Mouse (Mus musculus): ENCODE data around the gene Gm973.
"Not testable (repeated sequence)": the region's sequence is repeated elsewhere in the genome, so short reads cannot be mapped to it uniquely, and the experiment has no call there.

The Gm973 gene

DNA sequence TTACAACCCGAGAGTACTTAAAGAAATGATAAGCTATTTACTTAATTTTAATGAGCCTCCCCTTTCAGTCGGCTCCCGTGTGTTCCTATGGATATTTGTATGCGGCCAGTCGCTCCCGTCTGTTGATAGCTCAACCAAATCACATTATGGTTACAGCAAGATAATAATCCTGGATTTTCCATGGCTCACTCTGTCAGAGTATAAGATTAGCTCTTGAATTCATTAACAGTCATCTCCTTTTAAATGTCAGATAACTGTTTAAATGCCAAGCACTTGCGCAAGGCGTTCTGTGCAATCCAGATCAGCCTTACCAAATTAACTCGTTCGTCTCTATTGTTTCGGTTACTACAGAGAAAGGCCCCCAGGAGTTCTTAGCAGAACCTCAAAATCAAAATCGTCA, 76.8 kb downstream of the Gm973 start:
- no peak for DNase-seq

GRCm38 (mm10) chr1:59593622-59594035, 77.6 kb downstream of the Gm973 start:
- DNase-seq, result no peak

DNA sequence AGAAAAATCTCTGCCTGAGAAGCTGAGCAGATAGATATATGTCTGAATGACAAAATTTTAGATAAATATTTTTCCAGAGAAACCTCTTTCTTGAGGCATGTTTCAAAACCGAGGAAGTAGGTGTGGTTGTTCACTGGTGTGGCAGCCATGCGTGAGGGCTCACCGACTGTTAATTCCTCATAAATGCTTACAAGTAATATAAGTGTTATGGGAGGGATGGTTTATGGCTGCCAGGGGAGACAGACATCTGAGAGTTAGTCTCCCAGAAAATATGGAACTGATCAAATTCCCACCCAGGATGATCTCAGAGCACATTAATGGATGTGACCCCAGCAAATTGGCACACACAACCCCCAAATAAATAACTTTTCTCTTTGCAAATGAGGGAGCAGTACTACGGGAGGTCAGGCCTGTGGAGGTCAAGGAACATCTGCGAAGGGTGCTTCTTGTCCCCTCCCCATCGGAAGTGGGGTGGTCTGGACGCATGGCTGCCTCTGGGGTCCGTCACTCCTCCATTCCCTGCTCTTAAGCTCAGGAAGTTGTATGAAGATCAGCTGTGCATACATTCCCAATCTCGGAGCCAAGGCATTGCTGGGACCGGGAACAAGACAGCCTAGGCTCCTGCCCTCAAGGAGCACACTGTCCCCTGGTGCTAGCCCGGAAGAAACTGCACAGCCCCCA, 78.7 kb downstream of the Gm973 start:
- no peak for DNase-seq

DNA sequence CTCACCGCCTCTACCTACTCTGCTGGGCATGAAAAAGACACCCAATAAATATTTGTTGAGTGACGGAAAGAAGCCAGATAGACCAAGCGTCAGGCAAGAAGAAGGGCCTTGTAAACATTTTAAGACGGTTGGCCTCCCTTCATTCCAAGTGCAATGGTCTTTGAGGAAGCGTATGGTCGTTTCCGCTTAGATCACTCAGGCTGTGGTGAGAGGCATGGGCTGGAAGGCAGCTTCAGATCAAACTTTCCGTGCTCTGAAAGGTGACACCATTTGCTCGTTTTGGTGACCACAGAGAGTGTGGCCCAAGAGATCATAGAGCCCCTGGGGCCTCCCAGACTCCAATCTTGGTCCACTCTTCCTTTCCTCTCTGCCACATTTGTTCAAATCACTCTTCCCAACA, 79.5 kb downstream of the Gm973 start:
- no peak for DNase-seq

DNA sequence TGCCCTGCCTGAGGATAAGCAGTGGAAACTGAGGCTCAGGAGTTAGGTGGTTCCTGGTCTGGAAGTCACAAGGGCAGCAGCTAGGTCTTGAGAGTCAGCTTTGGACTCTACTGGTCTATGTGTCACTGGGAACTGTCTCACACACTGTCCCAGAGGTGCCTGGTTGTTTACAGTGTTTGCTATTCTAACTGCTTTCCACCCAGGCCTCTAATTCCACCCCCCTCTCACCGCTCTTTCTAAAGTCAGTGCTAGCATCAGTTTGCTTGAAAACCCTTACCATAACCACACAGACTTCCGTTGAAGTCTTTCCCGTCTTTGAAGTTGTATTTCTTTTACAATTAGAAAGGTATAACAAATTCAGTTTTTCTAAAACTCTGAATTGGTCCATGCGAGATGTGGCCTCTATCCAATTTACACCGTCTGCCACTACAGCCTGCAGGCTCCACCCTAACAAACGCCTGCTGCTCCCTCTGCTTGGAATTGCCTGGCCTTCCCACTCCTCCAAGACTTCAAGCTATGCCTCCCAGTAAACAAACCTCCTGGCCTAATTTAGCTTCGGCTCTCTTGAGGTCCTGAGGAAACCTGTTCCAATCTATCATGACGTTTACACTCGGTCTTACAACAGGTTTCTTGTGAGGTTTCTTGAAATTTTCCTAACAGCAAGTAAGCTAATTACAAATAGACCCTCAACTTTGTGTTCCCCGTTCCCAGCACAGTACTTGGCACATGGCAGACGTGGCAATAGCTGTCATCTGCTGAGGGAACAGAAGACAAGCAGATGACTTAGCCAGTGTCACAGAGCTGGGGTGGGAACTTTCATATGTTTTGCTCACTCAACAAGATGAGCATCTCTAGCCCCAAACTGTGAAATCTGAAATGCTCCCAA, 86.7 kb downstream of the Gm973 start:
- DNase-seq, result no peak

GRCm38 (mm10) chr1:59603417-59603712, 87.3 kb downstream of the Gm973 start:
- no peak for DNase-seq

GRCm38 (mm10) chr1:59603893-59604292, 87.8 kb downstream of the Gm973 start:
- DNase-seq, result no peak

DNA sequence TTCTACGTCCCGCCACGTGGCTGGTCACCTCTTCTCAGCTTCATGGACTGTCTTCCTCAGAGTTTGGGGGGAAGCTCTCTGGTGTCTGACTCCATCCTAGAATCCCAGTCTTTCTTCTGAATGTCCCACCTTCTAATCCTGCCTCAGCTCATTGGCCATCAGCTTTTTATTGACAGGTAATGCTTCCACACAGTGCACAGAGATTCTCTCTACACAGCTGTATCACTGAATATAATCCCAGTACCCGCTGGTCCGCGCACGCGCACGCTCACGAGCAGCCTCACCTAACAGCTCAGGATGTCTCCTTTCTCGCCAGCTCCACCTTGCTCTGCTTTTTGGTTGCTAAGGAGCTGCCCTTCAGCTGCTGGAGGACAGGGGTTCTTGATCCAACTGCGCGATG, 90.4 kb downstream of the Gm973 start:
- DNase-seq, result no peak

DNA sequence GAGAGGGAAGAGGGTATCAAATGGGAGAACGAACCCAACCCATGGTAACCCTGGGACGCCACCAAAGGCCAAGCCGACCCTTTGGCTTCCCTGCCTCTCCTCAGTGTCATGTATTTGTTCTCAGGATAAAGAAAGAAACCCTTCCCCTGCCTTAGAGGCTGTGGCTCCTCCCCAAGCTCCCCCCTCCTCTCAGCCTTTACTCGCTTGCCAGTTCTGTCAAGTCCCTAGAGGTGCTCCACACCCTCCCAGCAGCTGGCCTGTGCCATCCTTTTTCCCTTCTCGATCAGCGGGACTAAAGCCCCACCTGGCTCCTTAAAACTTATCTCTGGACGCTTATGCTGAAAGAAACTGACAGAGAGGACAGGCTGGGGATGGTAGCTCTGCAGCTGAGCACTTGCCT, 91.0 kb downstream of the Gm973 start:
- no peak for DNase-seq

DNA sequence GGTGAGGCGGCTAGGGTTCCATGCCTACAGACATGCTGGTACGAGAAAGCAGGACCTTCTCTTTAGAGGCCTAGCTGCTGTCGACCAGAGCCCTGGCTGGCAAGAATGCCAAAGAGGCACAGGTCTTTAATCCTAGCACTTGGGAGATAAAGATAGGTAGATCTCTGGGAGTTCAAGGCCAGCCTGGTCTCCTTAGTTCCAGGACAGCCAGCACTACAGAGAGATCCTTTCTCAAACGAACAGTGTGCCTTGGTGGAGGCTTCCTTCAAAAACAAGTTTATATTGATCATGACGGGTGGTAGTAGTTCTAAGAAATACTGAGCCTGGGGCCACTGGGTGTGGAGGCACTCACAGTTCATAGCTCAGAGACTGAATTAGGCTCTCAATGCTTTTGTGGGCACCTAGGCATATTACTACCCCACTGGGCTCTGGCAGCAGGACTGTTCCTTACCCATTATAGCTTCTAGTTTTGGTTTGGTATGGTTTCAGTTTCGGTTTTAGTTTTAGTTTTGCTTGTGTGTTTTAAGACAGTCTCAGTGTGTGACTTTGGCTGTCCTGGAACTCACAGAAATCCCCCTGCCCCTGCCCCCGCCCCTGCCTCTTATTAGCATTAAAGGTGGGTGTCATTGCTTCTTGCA, 92.2 kb downstream of the Gm973 start:
- peak; percentile 8 for DNase-seq

- no peak for DNase-seq
Observed at GRCm38 (mm10) chr1:59608920-59609319, 92.9 kb downstream of the Gm973 start.

DNA sequence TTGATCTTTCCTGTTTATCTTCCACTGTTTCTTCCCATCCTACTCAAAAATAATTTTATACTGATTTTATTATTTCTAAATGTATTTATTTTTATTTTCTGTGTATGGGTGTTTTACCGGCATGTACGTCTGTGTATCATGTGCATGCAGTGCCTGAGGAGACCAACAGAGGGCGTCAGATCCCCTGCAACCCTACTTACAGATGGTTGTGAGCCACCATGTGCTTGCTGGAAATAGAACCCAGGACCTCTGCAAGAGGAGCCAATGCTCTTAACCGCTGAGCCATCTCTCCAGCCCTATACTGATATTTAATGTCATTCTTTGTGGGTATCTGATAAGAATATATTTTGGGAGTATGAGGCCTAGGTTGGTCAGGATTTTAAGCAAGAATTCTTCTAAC, 93.4 kb downstream of the Gm973 start:
- DNase-seq, result no peak

DNA sequence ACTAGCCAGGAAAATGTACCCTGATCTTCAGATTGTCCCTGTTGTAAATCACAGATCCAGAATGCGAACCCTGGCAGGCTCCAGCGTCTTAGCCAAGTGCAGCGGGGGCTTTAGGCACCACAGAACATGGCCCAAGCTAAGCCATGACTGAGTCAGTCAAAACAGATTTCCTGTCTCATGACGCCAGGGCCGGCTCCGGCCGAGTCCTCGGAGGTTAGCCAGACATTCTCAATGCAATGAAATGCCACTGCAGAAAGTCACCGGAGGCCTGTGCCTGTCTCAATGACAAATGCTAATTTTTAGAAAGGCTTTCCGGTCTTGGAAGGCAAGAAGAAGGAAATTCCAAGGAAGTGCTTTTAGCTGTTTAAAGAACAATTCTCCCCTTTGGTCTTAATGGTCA, 93.8 kb downstream of the Gm973 start:
- DNase-seq, result peak; percentile 68

GRCm38 (mm10) chr1:59610929-59611328, 94.9 kb downstream of the Gm973 start:
- no peak for DNase-seq

- peak; percentile 61 for DNase-seq
Observed at GRCm38 (mm10) chr1:59613795-59614194, 97.7 kb downstream of the Gm973 start.

- DNase-seq, result no peak
Observed at GRCm38 (mm10) chr1:59615021-59615420, 99.0 kb downstream of the Gm973 start.

DNA sequence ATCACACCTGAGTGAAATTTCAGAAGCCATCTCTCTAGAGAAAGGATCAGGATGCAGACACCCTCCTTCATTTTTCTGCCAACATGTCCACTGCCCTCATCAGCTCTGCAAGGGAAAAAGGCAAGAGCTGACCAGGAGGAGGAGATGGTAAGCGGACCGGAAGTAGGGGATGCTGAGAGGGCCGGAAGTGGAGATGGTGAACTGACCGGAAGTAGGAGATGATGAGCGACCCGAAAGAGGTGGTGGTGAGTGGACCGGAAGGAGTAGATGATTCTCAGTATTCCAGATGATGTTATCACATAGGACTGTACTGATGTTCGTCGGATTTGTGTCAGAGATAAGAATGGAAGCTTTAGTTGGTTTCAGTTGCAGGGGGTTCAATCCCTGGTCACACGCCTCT, 103.1 kb downstream of the Gm973 start:
- no peak for DNase-seq

- peak; percentile 72 for DNase-seq
Observed at GRCm38 (mm10) chr1:59623325-59624017, 107.4 kb downstream of the Gm973 start.

DNA sequence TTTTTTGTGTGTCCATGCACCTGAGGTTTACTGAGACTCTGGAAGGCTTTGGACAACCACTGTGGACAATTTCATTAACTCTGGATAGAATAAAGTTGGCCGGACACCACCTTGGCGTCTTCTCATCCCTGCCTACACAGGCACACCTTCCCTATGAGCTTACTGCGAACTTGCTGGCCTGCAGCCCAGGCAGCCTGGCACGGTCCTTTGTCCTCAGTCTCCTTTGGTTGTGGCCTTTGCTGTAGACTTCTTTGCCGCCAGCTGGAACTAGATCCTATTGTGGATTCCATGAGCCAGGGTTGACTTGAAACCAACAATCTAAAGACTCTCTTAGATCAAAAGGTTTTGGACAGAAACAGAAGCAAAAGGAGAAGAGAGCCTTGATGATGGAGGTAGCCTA, 109.3 kb downstream of the Gm973 start:
- DNase-seq, result peak; percentile 18

GRCm38 (mm10) chr1:59629194-59629593, 113.1 kb downstream of the Gm973 start:
- no peak for DNase-seq

- not testable (repeated sequence) for DNase-seq
Observed at GRCm38 (mm10) chr1:59630356-59630755, 114.3 kb downstream of the Gm973 start.

DNA sequence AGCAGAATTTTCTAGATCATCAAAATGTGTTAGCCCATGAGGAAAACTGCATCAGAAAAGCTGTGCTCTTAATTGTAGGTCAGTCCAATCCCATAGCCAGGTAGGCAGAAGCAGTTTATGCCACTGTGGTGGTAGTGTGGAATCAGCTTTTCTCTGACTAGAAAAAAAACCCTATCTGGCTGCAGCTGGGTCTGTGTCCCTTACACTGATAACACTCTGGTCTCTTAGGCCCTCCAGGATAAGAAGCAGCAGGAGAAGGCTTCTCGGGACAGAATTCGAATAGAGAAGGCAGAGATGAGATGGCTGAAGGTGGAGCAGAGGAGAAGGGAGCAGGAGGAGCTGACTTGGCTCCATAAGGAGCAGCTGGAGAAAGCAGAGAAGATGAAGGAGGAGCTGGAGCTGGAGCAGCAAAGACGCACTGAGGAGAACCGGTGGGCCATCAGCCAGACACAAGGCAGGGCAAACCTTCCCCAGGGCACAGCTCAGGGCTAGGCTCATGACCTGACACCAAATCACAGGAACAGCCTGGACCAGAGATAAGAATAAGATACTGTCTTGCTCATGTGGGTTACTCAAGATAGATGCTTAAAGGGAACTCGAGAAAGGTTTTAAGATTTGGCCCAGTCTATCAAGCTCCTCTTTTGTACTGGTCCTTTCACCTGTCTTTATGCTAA, 116.1 kb downstream of the Gm973 start:
- no peak for DNase-seq

- DNase-seq, result no peak
Observed at GRCm38 (mm10) chr1:59633056-59633455, 117.0 kb downstream of the Gm973 start.

Measured in kidney, adult 9 months (tissue).